Mouse (Mus musculus): Measurements from ENCODE around the gene Hist1h4b.
"Not testable (repeated sequence)": the region's sequence is repeated elsewhere in the genome, so short reads cannot be mapped to it uniquely, and the experiment has no call there.

Gene Hist1h4b

GRCm38 (mm10) chr13:23740256-23740840 is 16.5 kb upstream of the Hist1h4b start:
- DNase-seq (ENCODE audit: low spot score): no peak

- no peak for DNase-seq (ENCODE audit: low spot score)
These were observed 15.9 kb upstream of the Hist1h4b start for GRCm38 (mm10) chr13:23740910-23741309.

- DNase-seq (ENCODE audit: low spot score): no peak
These were observed 14.8 kb upstream of the Hist1h4b start for GRCm38 (mm10) chr13:23742007-23742406.

- DNase-seq (ENCODE audit: low spot score): no peak
These were observed 13.6 kb upstream of the Hist1h4b start for GRCm38 (mm10) chr13:23743215-23743614.

GRCm38 (mm10) chr13:23743963-23744362 is 12.8 kb upstream of the Hist1h4b start:
- no peak for DNase-seq (ENCODE audit: low spot score)

GRCm38 (mm10) chr13:23744421-23745380 is 12.1 kb upstream of the Hist1h4b start:
- no peak for DNase-seq (ENCODE audit: low spot score)

GRCm38 (mm10) chr13:23745381-23746161 is 11.2 kb upstream of the Hist1h4b start, which contains the start of gene Hist1h3c:
Hist1h3c (minus strand) TSS chr13:23745602.
- peak; percentile 86 for DNase-seq (ENCODE audit: low spot score)

GRCm38 (mm10) chr13:23746201-23747080 is 10.4 kb upstream of the Hist1h4b start, which contains the start of gene Hist1h2bb:
Hist1h2bb (plus strand) TSS chr13:23746734.
- peak; percentile 71 for DNase-seq (ENCODE audit: low spot score)

- DNase-seq (ENCODE audit: low spot score): no peak
These were observed 9.5 kb upstream of the Hist1h4b start for GRCm38 (mm10) chr13:23747081-23747891.

- DNase-seq (ENCODE audit: low spot score): no peak
These were observed 8.9 kb upstream of the Hist1h4b start for GRCm38 (mm10) chr13:23747892-23748288.

- DNase-seq (ENCODE audit: low spot score): no peak
These were observed 7.2 kb upstream of the Hist1h4b start for GRCm38 (mm10) chr13:23749563-23750121.

- DNase-seq (ENCODE audit: low spot score): not testable (repeated sequence)
These were observed 5.9 kb upstream of the Hist1h4b start, which contains the start of gene Hist1h2ab for GRCm38 (mm10) chr13:23750839-23751477. Hist1h2ab (plus strand) TSS chr13:23751126.

- DNase-seq (ENCODE audit: low spot score): no peak
These were observed 5.3 kb upstream of the Hist1h4b start for GRCm38 (mm10) chr13:23751478-23751956.

GRCm38 (mm10) chr13:23752067-23752741 is 4.6 kb upstream of the Hist1h4b start, which contains the start of gene Hist1h3b:
Hist1h3b (plus strand) TSS chr13:23752267.
- DNase-seq (ENCODE audit: low spot score): peak; percentile 95

- no peak for DNase-seq (ENCODE audit: low spot score)
These were observed 4.1 kb upstream of the Hist1h4b start for GRCm38 (mm10) chr13:23752742-23753172.

GRCm38 (mm10) chr13:23753314-23754078 is 3.3 kb upstream of the Hist1h4b start:
- DNase-seq (ENCODE audit: low spot score): no peak

- DNase-seq (ENCODE audit: low spot score): no peak
These were observed 1.8 kb upstream of the Hist1h4b start for GRCm38 (mm10) chr13:23755000-23755399.

Data from layer of hippocampus, adult 11-12 months (tissue).